Mouse (Mus musculus) adrenal gland (tissue): Measurements from ENCODE around the gene Gm3336.

ENCODE experiments used
- intact Hi-C: fragments of 180-260 bp; cut with DNase I; formaldehyde crosslinking; loops from one replicate; pipeline ENCODE4 v1.15.1; 2025

Gm3336 gene

GRCm38 (mm10) chr8:70715086-70715485 is 3.3 kb upstream of the Gm3336 start:
- intact Hi-C loops, result no loop called here

DNA sequence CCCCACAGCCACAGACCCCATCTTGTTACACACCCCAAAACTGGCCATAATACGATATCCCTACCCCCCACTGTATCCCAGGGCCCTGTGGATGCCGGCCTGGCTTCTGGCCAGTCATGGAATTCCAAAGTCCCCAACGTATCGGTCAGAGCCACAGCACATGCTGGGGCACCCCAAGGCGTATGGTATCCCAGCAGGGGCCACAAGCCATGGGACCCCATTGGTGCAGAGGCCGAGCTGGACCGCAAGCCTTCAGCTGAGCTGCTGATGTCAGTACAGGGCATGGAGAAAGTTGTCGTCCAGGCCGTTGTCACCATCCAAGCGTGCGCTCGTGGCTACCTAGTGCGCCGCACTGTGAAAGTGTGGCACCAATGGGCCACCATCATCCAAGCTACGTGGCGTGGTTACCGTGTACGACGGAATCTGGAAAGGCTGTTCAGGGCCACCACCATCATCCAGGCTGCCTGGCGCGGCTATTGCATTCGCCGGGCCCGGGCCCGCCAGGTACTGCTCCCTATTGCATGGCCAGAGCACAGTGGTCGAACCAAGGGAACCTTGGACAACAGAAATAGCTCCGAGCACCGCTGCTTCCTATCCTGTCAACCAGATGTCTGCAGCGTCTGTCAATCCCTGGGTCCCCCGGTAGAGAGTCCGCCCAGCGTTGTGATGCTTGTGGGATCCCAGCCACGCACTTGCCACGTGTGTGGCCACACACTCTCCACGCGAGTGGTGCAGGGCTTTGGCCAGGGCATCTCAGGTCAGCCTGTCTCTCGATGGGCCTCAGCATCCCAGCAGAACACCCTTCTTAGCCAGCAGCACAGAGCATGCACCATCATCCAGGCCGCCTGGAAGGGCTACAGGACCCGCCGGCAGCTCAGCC is 1.6 kb upstream of the Gm3336 start:
- intact Hi-C loops, result no loop called here

GRCm38 (mm10) chr8:70719796-70720270 is 1.5 kb downstream of the Gm3336 start:
- intact Hi-C loops, result loop anchor here (2.0 to 5.0 kb wide), 2 partner anchors 33 to 122 kb away; no protein-coding TSS in a partner anchor

DNA sequence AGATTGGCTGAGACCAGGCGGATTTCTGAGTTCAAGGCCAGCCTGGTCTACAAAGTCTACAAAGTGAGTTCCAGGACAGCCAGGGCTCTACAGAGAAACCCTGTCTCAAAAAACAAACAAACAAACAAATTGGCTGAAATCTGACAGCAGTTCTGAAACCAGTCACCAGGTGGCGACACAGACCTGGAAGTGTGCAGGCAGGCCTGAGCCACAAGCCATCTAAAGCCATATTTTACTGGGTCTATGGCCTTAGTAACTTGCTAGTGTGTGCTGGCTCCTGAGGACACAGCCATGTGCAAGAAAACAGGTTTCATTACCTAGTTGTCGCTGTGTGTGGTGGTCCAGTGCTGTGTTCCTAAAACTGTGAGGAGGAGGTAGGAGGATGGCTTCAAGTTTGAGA is 2.4 kb downstream of the Gm3336 start:
- intact Hi-C loops, result loop anchor here (2.0 to 5.0 kb wide), 2 partner anchors 32 to 122 kb away; no protein-coding TSS in a partner anchor

- intact Hi-C loops, result loop anchor here (2.0 to 5.0 kb wide), 2 partner anchors 31 to 121 kb away; no protein-coding TSS in a partner anchor
These were observed 3.3 kb downstream of the Gm3336 start for GRCm38 (mm10) chr8:70721601-70722000.

DNA sequence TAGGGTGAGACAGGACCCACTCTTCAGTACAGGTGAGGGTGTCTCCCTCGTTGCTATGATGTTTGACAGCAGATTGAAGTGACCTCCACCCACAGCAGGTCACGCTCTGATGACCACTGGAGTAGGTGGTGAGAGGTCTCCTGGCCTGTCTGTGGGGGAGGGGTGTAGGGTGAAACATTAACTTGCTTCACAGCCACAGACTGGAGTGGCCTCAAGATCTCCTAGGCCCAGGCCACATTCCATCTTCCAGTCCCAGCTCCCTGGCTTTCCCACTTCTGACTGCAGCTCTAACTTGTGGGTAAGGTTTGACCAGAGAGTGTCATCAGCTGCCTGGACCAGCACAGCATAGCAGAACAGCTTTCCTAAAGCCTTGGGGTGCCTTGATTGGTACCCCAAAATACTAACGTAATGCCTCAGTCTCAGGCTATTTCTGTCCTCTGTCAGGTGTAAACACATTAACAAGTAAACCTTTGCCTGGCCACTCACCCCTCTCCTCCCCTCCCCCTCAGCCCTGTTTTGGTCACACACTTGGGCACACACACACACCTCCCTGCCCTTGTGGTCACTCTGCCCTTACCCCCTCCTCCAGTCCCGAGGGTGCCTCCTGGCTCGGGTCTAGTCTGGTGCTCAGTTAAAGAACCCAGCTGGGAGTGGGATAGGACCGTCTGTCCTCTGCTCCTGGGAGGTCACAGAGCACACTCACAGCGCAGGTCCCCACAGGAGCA is 5.3 kb downstream of the Gm3336 start, which contains the start of gene Pde4c:
Gene Pde4c, plus strand, starts transcription at position 235 of the 725 bp plus-strand sequence.
- intact Hi-C loops, result loop anchor here (5.0 kb wide), 1 partner anchor 119 kb away; no protein-coding TSS in a partner anchor

GRCm38 (mm10) chr8:70724216-70724615 is 5.9 kb downstream of the Gm3336 start:
- intact Hi-C loops, result loop anchor here (5.0 kb wide), 1 partner anchor 118 kb away; no protein-coding TSS in a partner anchor

GRCm38 (mm10) chr8:70725792-70726447 is 7.6 kb downstream of the Gm3336 start:
- intact Hi-C loops, result no loop called here

GRCm38 (mm10) chr8:70726721-70727120 is 8.4 kb downstream of the Gm3336 start:
- intact Hi-C loops, result no loop called here

- intact Hi-C loops, result no loop called here
These were observed 11.6 kb downstream of the Gm3336 start for GRCm38 (mm10) chr8:70729808-70730475.

DNA sequence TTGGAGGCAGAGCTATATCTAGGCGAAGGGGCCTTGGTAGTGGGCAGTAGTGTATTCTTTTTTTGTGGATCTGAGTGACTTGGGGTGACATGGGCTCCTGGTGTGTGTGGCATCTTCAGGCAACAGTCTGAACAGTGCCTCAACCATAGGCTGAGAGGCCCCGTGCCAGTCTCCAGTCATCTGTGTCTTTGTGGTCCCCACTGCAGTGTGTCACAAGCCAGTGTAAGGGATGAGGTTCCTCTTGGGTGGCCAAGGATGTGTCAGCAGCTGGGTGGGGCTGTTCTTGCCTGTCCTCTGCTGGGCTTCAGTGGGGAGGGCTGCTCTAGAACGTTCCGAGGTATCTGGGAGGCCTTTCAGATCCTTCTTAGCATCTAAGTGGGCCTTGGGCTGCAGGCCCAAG is 12.6 kb downstream of the Gm3336 start:
- intact Hi-C loops, result no loop called here

- intact Hi-C loops, result no loop called here
These were observed 19.4 kb downstream of the Gm3336 start for GRCm38 (mm10) chr8:70737705-70738104.

DNA sequence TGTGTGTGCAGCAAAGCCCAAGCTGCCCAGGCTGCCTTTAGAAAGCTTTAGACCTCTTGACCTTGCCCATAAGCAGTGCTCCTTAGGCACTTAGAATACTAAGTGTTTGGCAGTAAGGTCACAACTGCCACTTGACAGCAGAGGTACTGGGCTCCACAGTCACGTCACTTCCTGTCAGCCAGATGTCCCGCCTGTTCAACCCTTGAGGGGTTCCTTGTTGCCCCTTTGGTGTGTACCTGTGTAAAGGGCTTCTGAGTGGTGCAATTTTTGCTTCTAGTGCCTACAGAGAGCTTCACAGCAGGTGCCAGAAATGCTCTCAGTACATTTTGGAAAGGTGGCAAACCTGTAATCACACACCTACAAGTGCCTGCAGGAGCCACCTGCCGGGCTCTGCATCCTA is 19.9 kb downstream of the Gm3336 start:
- intact Hi-C loops, result no loop called here

DNA sequence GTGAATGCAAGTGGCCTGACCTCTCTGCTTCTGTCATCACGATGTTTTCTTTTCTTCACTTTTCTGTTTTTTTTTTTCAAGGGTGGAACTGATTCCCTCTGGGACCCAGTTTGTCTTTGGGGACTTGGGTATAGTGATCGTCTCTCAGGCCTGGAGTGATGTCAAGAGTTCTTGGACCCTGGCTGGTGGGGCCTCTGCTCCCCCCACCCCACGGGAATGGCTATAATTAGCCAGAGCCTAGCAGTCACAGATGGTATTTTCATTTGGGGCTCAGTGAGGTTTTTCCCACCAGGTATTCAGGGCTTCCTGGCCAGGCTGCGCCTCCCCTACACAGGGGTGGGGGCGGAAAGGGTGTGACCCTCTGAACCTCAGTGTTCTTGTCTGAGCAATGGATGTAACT is 23.3 kb downstream of the Gm3336 start:
- intact Hi-C loops, result no loop called here

DNA sequence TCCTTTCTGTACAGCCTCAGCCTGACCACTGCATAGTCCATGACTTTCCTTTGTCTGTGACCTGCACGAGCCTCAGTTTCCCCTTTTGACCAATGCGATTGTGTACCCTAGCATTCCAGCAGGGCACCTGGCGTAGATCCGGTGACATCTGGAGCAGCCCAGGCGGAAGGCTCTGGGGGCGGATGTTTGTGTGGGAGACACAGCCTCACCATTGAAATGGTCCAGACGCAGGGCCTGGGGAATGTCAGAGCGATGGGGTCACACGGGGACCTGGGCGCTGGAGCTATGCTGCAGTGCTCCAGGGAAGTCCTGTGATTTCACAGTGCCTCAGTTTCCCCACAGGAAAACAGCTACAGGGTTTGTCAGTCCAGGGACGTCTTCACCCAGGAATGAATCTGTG is 23.8 kb downstream of the Gm3336 start:
- intact Hi-C loops, result no loop called here

- intact Hi-C loops, result no loop called here
These were observed 24.8 kb downstream of the Gm3336 start for GRCm38 (mm10) chr8:70742981-70743655.

DNA sequence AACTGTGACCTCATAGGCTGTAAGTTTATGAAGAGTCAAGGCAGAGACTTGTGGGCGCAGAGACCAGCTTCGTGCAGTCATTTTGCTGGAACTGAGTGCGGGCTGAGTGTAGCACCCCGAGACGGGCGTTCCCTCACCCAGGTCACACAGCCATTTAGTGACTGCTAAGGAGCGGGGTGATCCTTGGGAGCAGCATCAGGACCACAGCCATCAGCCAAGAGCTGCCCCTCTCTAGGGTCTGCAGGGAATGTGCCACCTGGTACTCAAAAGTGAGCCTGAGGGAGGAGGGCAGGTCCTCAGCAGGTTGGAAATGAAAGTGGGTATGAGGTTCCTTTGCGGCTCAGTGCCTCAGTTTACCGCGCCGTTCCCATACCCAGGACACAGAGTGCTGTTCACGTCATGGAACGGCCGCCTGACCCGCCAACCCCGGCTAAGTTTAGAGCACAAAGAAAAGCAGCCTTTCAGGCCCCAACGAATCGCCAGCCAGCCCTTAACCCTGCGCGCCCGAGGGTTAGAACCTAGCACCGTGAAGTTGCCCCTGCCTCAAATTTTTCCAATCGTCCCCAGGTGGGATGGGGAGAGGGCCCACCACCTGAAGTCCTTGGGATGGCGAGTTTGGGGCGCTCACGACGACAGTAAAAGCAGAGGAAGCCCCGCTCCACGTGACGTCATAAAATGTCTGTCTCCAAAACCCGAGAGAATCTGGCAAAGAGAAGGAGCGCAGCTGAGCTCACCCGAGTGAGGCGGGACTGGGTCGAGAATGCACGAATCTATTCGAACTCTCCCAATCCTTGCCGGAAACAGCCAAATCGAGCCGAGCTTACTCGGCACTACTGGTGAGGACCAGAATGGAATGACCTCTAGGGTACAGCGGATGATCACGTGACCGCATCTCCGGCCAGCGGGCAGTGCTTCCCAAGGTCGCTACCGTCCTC is 25.6 kb downstream of the Gm3336 start:
- intact Hi-C loops, result no loop called here

- intact Hi-C loops, result no loop called here
These were observed 26.5 kb downstream of the Gm3336 start for GRCm38 (mm10) chr8:70744806-70745205.

- intact Hi-C loops, result no loop called here
These were observed 27.4 kb downstream of the Gm3336 start for GRCm38 (mm10) chr8:70745691-70746220.
